Mouse (Mus musculus) embryonic facial prominence, embryonic 11.5 days (tissue): Measurements from ENCODE around the gene Ripk1. TPM values are rescaled to one million over a fixed set of nuclear protein-coding genes. Genes with fewer than 3 reads are reported as not detected.

Experiments used
- ATAC-seq: fragments of 200-750 bp; cut with Nextera tagmentation; replicated peaks from 2 replicates; pipeline ENCODE4 v1.8.0; 2017; ENCODE audit warnings: low read depth; ENCODE audit not compliant: insufficient number of reproducible peaks, low FRiP score, low TSS enrichment
- DNase-seq: peaks from one replicate; pipeline ENCODE4 v3.0.0-alpha.2; 2015; ENCODE audit warnings: low spot score
- H3K27ac ChIP-seq: fragments of 300-500 bp; sonication (generic); replicated peaks from 2 replicates; pipeline ENCODE4 v1.5.1; 2014; ENCODE audit warnings: mild to moderate bottlenecking, low read depth, low read length, control low read depth
- H3K27me3 ChIP-seq: fragments of 300-500 bp; sonication (generic); 2 replicates; pipeline ENCODE4 v1.6.1; 2014; ENCODE audit warnings: mild to moderate bottlenecking, low read length, moderate library complexity, mixed read lengths; ENCODE audit not compliant: control insufficient read depth, insufficient read depth
- H3K36me3 ChIP-seq: fragments of 300-500 bp; sonication (generic); replicated peaks from 2 replicates; pipeline ENCODE4 v1.6.1; 2014; ENCODE audit warnings: low read depth, mild to moderate bottlenecking, low read length, moderate library complexity, mixed read lengths; ENCODE audit not compliant: control insufficient read depth, insufficient read depth
- H3K4me1 ChIP-seq: fragments of 300-500 bp; sonication (generic); 2 replicates; pipeline ENCODE4 v1.6.1; 2014; ENCODE audit warnings: low read length, mixed read lengths; ENCODE audit not compliant: control insufficient read depth, insufficient read depth
- H3K4me2 ChIP-seq: fragments of 300-500 bp; sonication (generic); 2 replicates; pipeline ENCODE4 v1.6.1; 2014; ENCODE audit warnings: low read depth, mild to moderate bottlenecking, control low read depth, low read length, moderate library complexity
- H3K4me3 ChIP-seq: fragments of 300-500 bp; sonication (generic); 2 replicates; pipeline ENCODE4 v1.5.1; 2014; ENCODE audit warnings: low read depth, low read length, control low read depth
- H3K9ac ChIP-seq: fragments of 300-500 bp; sonication (generic); replicated peaks from 2 replicates; pipeline ENCODE4 v1.6.1; 2014; ENCODE audit warnings: mild to moderate bottlenecking, control low read depth, low read length
- H3K9me3 ChIP-seq: fragments of 300-500 bp; sonication (generic); replicated peaks from 2 replicates; pipeline ENCODE4 v1.6.1; 2016; ENCODE audit warnings: mild to moderate bottlenecking, low read length, inconsistent platforms, mixed read lengths; ENCODE audit not compliant: control insufficient read depth
- WGBS: fragments of 180-500 bp; shearing (Covaris S2); extraction: QIAGEN DNeasy Blood & Tissue Kit; methylation state at CpG from one replicate; pipeline ENCODE4 v1.1.7; 2014; 5-methylcytosine and 5-hydroxymethylcytosine counted together
- polyA plus RNA-seq: library from polyadenylated mRNA; unstranded; fragments of >200 nt; fragmentation: Nextera tagmentation; extraction: Ambion mirVana; gene quantifications from 2 replicates; pipeline ENCODE4 v1.2.1, GENCODE M21; 2014

Ripk1 gene
- polyA plus RNA-seq, 1 experiment from 2014 or later = 13.1 TPM

GRCm38 (mm10) chr13:33966025-33966412, 36.1 kb upstream of the Ripk1 start:
- no peaks in the 10 kb centered on the region for H3K27me3 ChIP-seq
- H3K27ac ChIP-seq = no peak overlapping the region
- DNase-seq (no peak), ATAC-seq (no peak)
- H3K9me3 ChIP-seq = no peaks in the 10 kb centered on the region
- no peak overlapping the region for H3K4me2 ChIP-seq
- H3K4me3 ChIP-seq = no peak overlapping the region
- H3K4me1 ChIP-seq = no peaks in the 10 kb centered on the region; the same call in 1 of the 2 replicates
- no peak overlapping the region for H3K9ac ChIP-seq
- whole genome bisulfite sequencing = 72% methylated on average over 4 of the region's 4 CpGs
- no peaks in the 10 kb centered on the region for H3K36me3 ChIP-seq

GRCm38 (mm10) chr13:33966574-33966973, 35.6 kb upstream of the Ripk1 start:
- DNase-seq (no peak), ATAC-seq (no peak)
- H3K27me3 ChIP-seq = no peaks in the 10 kb centered on the region
- no peak overlapping the region for H3K9ac ChIP-seq
- H3K4me1 ChIP-seq = no peaks in the 10 kb centered on the region; the same call in 1 of the 2 replicates
- no peaks in the 10 kb centered on the region for H3K36me3 ChIP-seq
- no peak overlapping the region for H3K4me3 ChIP-seq
- H3K9me3 ChIP-seq = no peaks in the 10 kb centered on the region
- H3K27ac ChIP-seq = no peak overlapping the region
- H3K4me2 ChIP-seq = no peak overlapping the region

- no peaks in the 10 kb centered on the region for H3K4me1 ChIP-seq
- no peak overlapping the region for H3K9ac ChIP-seq
- H3K4me3 ChIP-seq = no peak overlapping the region
- ATAC-seq = no peak
- DNase-seq = no peak
- no peaks in the 10 kb centered on the region for H3K9me3 ChIP-seq
- WGBS = 87% methylated on average over 5 of the region's 5 CpGs
- H3K27ac ChIP-seq = no peak overlapping the region
- no peak overlapping the region for H3K4me2 ChIP-seq
- H3K27me3 ChIP-seq = no peaks in the 10 kb centered on the region
- no peaks in the 10 kb centered on the region for H3K36me3 ChIP-seq
These were observed 12.5 kb upstream of the Ripk1 start for GRCm38 (mm10) chr13:33989625-33990024.

- Histone ChIP-seq H3K36me3 (no peaks in the 10 kb centered on the region), H3K9me3 (no peaks in the 10 kb centered on the region), H3K4me1 (no peaks in the 10 kb centered on the region), H3K4me2 (no peak overlapping the region), H3K27ac (no peak overlapping the region), H3K27me3 (no peaks in the 10 kb centered on the region), H3K9ac (no peak overlapping the region), H3K4me3 (no peak overlapping the region)
- DNase-seq (peak; percentile 77), ATAC-seq (0 out of 2 replicates have a peak, but pooled peaks have one; percentile 23)
- 26% methylated on average over 1 of the region's 1 CpGs for WGBS
These were observed 7.0 kb upstream of the Ripk1 start for GRCm38 (mm10) chr13:33995197-33995596.

GRCm38 (mm10) chr13:34003058-34003457, 895 bp downstream of the Ripk1 start:
- Histone ChIP-seq H3K27me3 (no peaks in the 10 kb centered on the region), H3K4me2 (peak overlapping the region; percentile 71), H3K4me1 (no peaks in the 10 kb centered on the region; the same call in 1 of the 2 replicates), H3K4me3 (peak overlapping the region; percentile 94), H3K9me3 (no peaks in the 10 kb centered on the region), H3K9ac (peak overlapping the region; percentile 88), H3K36me3 (no peaks in the 10 kb centered on the region), H3K27ac (no peak overlapping the region)
- DNase-seq (peak; percentile 2), ATAC-seq (no peak)
- 19% methylated on average over 5 of the region's 5 CpGs for WGBS

- no peaks in the 10 kb centered on the region; the same call in 1 of the 2 replicates for H3K4me1 ChIP-seq
- H3K9me3 ChIP-seq = no peaks in the 10 kb centered on the region
- H3K9ac ChIP-seq = no peak overlapping the region
- 79% methylated on average over 2 of the region's 2 CpGs for WGBS
- no peak for DNase-seq
- H3K27me3 ChIP-seq = no peaks in the 10 kb centered on the region
- no peak overlapping the region for H3K4me3 ChIP-seq
- ATAC-seq = no peak
- H3K4me2 ChIP-seq = no peak overlapping the region
- H3K36me3 ChIP-seq = no peaks in the 10 kb centered on the region
- no peak overlapping the region for H3K27ac ChIP-seq
These were observed 5.1 kb downstream of the Ripk1 start for GRCm38 (mm10) chr13:34007234-34007633.

- Histone ChIP-seq H3K36me3 (no peaks in the 10 kb centered on the region; the same call in 1 of the 2 replicates), H3K9ac (no peak overlapping the region), H3K4me1 (no peaks in the 10 kb centered on the region), H3K9me3 (no peaks in the 10 kb centered on the region), H3K27ac (no peak overlapping the region), H3K4me3 (no peak overlapping the region), H3K27me3 (no peaks in the 10 kb centered on the region), H3K4me2 (no peak overlapping the region)
- DNase-seq (no peak), ATAC-seq (no peak)
- 97% methylated on average over 9 of the region's 9 CpGs for WGBS
These were observed 14.9 kb downstream of the Ripk1 start for GRCm38 (mm10) chr13:34016927-34017569.

GRCm38 (mm10) chr13:34018521-34018920, 16.4 kb downstream of the Ripk1 start:
- Histone ChIP-seq H3K36me3 (no peaks in the 10 kb centered on the region; the same call in 1 of the 2 replicates), H3K4me1 (no peaks in the 10 kb centered on the region), H3K9ac (no peak overlapping the region), H3K27ac (no peak overlapping the region), H3K27me3 (no peaks in the 10 kb centered on the region), H3K4me3 (no peak overlapping the region), H3K9me3 (no peaks in the 10 kb centered on the region), H3K4me2 (no peak overlapping the region)
- no peak for ATAC-seq
- no peak for DNase-seq
- WGBS = 92% methylated on average over 1 of the region's 1 CpGs
